13 mouse cellular contexts compared by ENCODE assay signal in the genomic region with DNA sequence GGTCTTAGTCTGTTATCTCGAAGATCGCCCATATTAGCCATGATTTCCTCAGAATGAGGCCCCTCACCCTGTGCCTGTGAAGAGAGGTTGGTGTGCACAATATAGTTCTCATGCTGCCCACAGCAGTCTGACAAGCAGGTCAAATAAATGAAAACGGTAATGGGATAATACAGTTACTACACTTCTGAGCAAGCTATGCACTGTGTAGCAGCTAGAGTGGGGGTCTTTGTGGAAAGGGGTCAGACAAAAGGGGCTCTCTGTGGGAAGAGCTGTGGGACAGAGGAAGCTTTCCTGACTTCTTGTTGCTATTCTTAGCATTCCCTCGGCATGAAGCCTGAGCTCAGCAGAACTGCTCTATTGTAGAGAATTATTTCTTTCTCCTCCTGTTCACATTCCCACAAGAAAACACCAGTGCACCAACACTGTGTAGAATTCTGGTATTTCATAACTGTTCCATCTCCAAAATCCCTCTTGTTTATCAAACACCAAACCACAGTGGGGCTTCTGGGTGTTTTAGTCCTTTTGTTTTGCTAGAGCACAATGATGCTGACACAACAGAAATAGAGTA.
A peak's percentile ranks its signal among the peaks of the same experiment; 100 is the strongest.
DNase-seq lines count a peak whose midpoint lies in the region; ATAC-seq and TF ChIP-seq lines count a peak whose summit lies in the region.
"Had no signal": no experiment of that assay in that cellular context is flagged by ENCODE, and none has a peak within 500 bp of the region (broad histone marks: within the 10 kb centered on the region; RNA-seq: fewer than 3 reads in every experiment).

No protein-coding gene starts in this region.

- H3K9ac ChIP-seq in limb, embryonic 13.5 days, result no peak overlapping the region
- H3K9ac ChIP-seq in forebrain, postnatal 0 days, result no peak overlapping the region
- no peak overlapping the region for H3K9ac ChIP-seq in midbrain, embryonic 13.5 days (replicated peaks)
- H3K9ac ChIP-seq in stomach, embryonic 16.5 days (ENCODE audit: low read length), result no peak overlapping the region
- H3K9ac ChIP-seq: lung, embryonic 14.5 days had no signal

- H3K27me3 ChIP-seq in limb, embryonic 13.5 days, result no peaks in the 10 kb centered on the region
- H3K27me3 ChIP-seq in limb, embryonic 10.5 days (ENCODE audit: low read depth, poor library complexity, severe bottlenecking), result no peaks in the 10 kb centered on the region
- H3K27me3 ChIP-seq in forebrain, postnatal 0 days (ENCODE audit: insufficient read depth, low read length), result no peaks in the 10 kb centered on the region
- no peaks in the 10 kb centered on the region for H3K27me3 ChIP-seq in midbrain, embryonic 13.5 days
- H3K27me3 ChIP-seq in stomach, embryonic 16.5 days (ENCODE audit: control insufficient read depth, insufficient read depth, low read length), result no peaks in the 10 kb centered on the region

- no peak for ATAC-seq in limb, embryonic 13.5 days (ENCODE audit: low FRiP score, low read depth)
- 0 out of 2 replicates have a peak, but pooled peaks have one; percentile 5 for ATAC-seq in forebrain, postnatal 0 days
- peak; percentile 76 for ATAC-seq in midbrain, embryonic 13.5 days
- no peak for ATAC-seq in stomach, embryonic 16.5 days (ENCODE audit: insufficient read depth, low FRiP score)

- no peak overlapping the region for H3K4me3 ChIP-seq in limb, embryonic 13.5 days
- H3K4me3 ChIP-seq in limb, embryonic 10.5 days, result no peak overlapping the region
- no peak overlapping the region for H3K4me3 ChIP-seq in forebrain, postnatal 0 days (ENCODE audit: low read depth, low read length)
- no peak overlapping the region for H3K4me3 ChIP-seq in midbrain, embryonic 13.5 days (replicated peaks)
- H3K4me3 ChIP-seq in stomach, embryonic 16.5 days (replicated peaks; ENCODE audit: low read length), result no peak overlapping the region

- no peaks in the 10 kb centered on the region for H3K9me3 ChIP-seq in limb, embryonic 13.5 days
- no peaks in the 10 kb centered on the region for H3K9me3 ChIP-seq in limb, embryonic 10.5 days (replicated peaks)
- H3K9me3 ChIP-seq in forebrain, postnatal 0 days (ENCODE audit: low read length), result no peaks in the 10 kb centered on the region
- H3K9me3 ChIP-seq in midbrain, embryonic 13.5 days, result no peaks in the 10 kb centered on the region
- H3K9me3 ChIP-seq in stomach, embryonic 16.5 days (replicated peaks; ENCODE audit: control insufficient read depth, low read length), result no peaks in the 10 kb centered on the region

- DNase-seq in limb, embryonic 10.5 days (ENCODE audit: low spot score), result no peak
- peak; percentile 9 for DNase-seq in forebrain, postnatal 0 days
- DNase-seq in cerebellum, postnatal 25 days, result no peak
- DNase-seq in adrenal gland, adult 8-10 months, result no peak
- DNase-seq in MN1 (ENCODE audit: low spot score), result no peak
- DNase-seq: cerebellum, adult 9-11 months; gastrocnemius, postnatal 25 days; heart, postnatal 36 days; lung, embryonic 14.5 days; right cerebral cortex, adult 18-20 months had no signal

- peak overlapping the region; percentile 10; the same call in 1 of the 2 replicates for H3K27ac ChIP-seq in limb, embryonic 13.5 days
- H3K27ac ChIP-seq in limb, embryonic 10.5 days, result no peak overlapping the region
- no peak overlapping the region for H3K27ac ChIP-seq in forebrain, postnatal 0 days (ENCODE audit: low read depth, low read length)
- H3K27ac ChIP-seq in midbrain, embryonic 13.5 days, result peak overlapping the region; percentile 68
- peak overlapping the region; percentile 64 for H3K27ac ChIP-seq in stomach, embryonic 16.5 days (ENCODE audit: low read length)

- 72% methylated on average over 4 of the region's 4 CpGs for WGBS in limb, embryonic 13.5 days
- 79% methylated on average over 4 of the region's 4 CpGs for WGBS in limb, embryonic 10.5 days
- 25% methylated on average over 4 of the region's 4 CpGs for WGBS in forebrain, postnatal 0 days
- WGBS in midbrain, embryonic 13.5 days, result 26% methylated on average over 4 of the region's 4 CpGs
- WGBS in stomach, embryonic 16.5 days, result 50% methylated on average over 4 of the region's 4 CpGs

- H3K4me2 ChIP-seq in limb, embryonic 13.5 days (replicated peaks), result no peak overlapping the region
- H3K4me2 ChIP-seq in forebrain, postnatal 0 days (ENCODE audit: low read depth), result no peak overlapping the region
- no peak overlapping the region for H3K4me2 ChIP-seq in midbrain, embryonic 13.5 days (replicated peaks)
- H3K4me2 ChIP-seq in stomach, embryonic 16.5 days (ENCODE audit: low read depth, low read length), result no peak overlapping the region
- H3K4me2 ChIP-seq: lung, embryonic 14.5 days had no signal

- H3K36me3 ChIP-seq in limb, embryonic 13.5 days, result no peaks in the 10 kb centered on the region
- H3K36me3 ChIP-seq in limb, embryonic 10.5 days, result no peaks in the 10 kb centered on the region
- H3K36me3 ChIP-seq in forebrain, postnatal 0 days (ENCODE audit: insufficient read depth), result no peaks in the 10 kb centered on the region
- no peaks in the 10 kb centered on the region for H3K36me3 ChIP-seq in midbrain, embryonic 13.5 days
- no peaks in the 10 kb centered on the region for H3K36me3 ChIP-seq in stomach, embryonic 16.5 days (ENCODE audit: control insufficient read depth, insufficient read depth, low read length)

- no peak for TF ChIP-seq CTCF in forebrain, postnatal 0 days (IDR thresholded peaks at IDR 0.05; ENCODE audit: low read depth)

- H3K4me1 ChIP-seq in limb, embryonic 13.5 days, result 0 out of 2 replicates have a peak, but pooled peaks cover 4% of the 10 kb centered on the region
- no peaks in the 10 kb centered on the region for H3K4me1 ChIP-seq in limb, embryonic 10.5 days
- no peaks in the 10 kb centered on the region for H3K4me1 ChIP-seq in forebrain, postnatal 0 days (ENCODE audit: insufficient read depth)
- peaks cover 10% of the 10 kb centered on the region for H3K4me1 ChIP-seq in midbrain, embryonic 13.5 days (replicated peaks)
- no peaks in the 10 kb centered on the region; the same call in 1 of the 2 replicates for H3K4me1 ChIP-seq in stomach, embryonic 16.5 days (ENCODE audit: control insufficient read depth, insufficient read depth, low read length)

Comparison
In these comparisons a context has a peak if more than half of its experiments do, and no peak if none do; other contexts are left out.
1. H3K27ac ChIP-seq: peak in limb, embryonic 13.5 days (single experiment), midbrain, embryonic 13.5 days (single experiment) and stomach, embryonic 16.5 days (single experiment); none in limb, embryonic 10.5 days (single experiment) and forebrain, postnatal 0 days (single experiment).
2. ATAC-seq: peak in forebrain, postnatal 0 days (single experiment) and midbrain, embryonic 13.5 days (single experiment); none in limb, embryonic 13.5 days (single experiment) and stomach, embryonic 16.5 days (single experiment).